Mouse (Mus musculus): ENCODE results near the gene Parp6.

The Parp6 gene

GRCm38 (mm10) chr9:59687416-59688046, 70.4 kb downstream of the Parp6 start:
- no peak for DNase-seq

GRCm38 (mm10) chr9:59691635-59692094, 74.6 kb downstream of the Parp6 start:
- DNase-seq, result peak; percentile 88

GRCm38 (mm10) chr9:59692145-59692544, 75.1 kb downstream of the Parp6 start:
- DNase-seq, result peak; percentile 69

- DNase-seq, result no peak
Measured at GRCm38 (mm10) chr9:59694571-59695450, 77.7 kb downstream of the Parp6 start.

- no peak for DNase-seq
Measured at GRCm38 (mm10) chr9:59695451-59695813, 78.3 kb downstream of the Parp6 start.

- DNase-seq, result no peak
Measured at GRCm38 (mm10) chr9:59696381-59696780, 79.3 kb downstream of the Parp6 start.
